Mouse (Mus musculus): ENCODE data around the gene Adgrv1. TPM values are rescaled to one million over a fixed set of nuclear protein-coding genes. Genes with fewer than 3 reads are reported as not detected.

The Adgrv1 gene
- polyA plus RNA-seq, 2 experiments: 0.08 to 0.24 TPM

DNA sequence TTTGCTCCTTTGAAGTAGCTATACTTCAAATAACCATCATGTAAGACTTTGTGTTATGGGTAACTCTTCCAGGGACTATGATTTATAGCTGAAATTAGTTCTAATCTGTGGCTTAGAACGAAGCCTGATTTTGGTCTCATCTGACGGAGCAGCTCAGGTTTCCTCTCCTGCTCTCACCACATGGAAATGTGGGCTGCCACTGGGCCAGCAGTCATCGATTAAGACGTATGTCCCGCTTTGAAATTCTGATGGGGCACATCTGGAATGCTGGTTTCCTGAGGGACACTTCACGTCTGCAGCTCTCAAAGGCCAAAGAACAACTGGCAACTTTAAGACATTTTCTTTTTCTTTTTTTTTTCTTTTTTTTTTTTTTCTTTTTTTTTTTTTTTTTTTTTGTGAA, 207.8 kb downstream of the Adgrv1 start:
- ATAC-seq (ENCODE audit: insufficient read depth): no peak
- TF ChIP-seq EP300 (IDR thresholded peaks at IDR 0.05; ENCODE audit: low read depth) (no peak), CTCF (IDR thresholded peaks at IDR 0.05; ENCODE audit: low read depth) (no peak)
- 50% methylated on average over 6 of the region's 6 CpGs for WGBS (ENCODE audit: insufficient replicate concordance)
- Histone ChIP-seq H3K36me3 (replicated peaks; ENCODE audit: control insufficient read depth, insufficient read depth, low read depth) (no peaks in the 10 kb centered on the region), H3K9ac (replicated peaks) (no peak overlapping the region), H3K4me2 (ENCODE audit: low read depth) (no peak overlapping the region), H3K4me1 (replicated peaks; ENCODE audit: control insufficient read depth in 2 of 2, insufficient read depth in 2 of 2, low read length in 1 of 2) (no peaks in the 10 kb centered on the region), H3K9me3 (ENCODE audit: control insufficient read depth, low read length) (no peaks in the 10 kb centered on the region), H3K27me3 (ENCODE audit: control insufficient read depth, insufficient read depth, low read length) (no peaks in the 10 kb centered on the region), H3K4me3 (ENCODE audit: insufficient read depth in 1 of 2, low read depth in 2 of 2, low read length in 2 of 2) (no peak overlapping the region), H3K27ac (no peak overlapping the region)
- DNase-seq (ENCODE audit: low read depth in 3 of 3, low spot score in 3 of 3): no peak

DNA sequence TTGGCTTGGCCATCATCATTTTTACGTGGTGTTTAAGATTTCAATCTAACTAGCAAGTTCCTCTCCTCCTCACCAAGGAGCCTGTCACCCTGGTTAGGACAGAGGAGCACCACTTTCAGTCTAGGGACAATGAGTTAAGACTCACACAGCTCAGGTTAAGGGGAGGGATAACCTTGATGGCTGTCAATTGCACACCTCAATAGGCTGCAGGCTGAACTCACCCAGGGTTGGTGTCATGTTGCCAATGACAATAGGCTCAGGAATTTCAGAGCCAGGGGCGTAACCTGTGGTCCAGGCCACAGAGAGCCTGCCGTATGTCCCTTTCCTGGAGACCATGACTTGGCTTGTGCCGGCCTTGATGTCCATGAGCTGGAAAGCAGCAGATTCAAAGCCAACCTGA, 209.0 kb downstream of the Adgrv1 start:
- H3K36me3 ChIP-seq (replicated peaks; ENCODE audit: control insufficient read depth, insufficient read depth, low read depth): no peaks in the 10 kb centered on the region
- no peaks in the 10 kb centered on the region for H3K27me3 ChIP-seq (ENCODE audit: control insufficient read depth, insufficient read depth, low read length)
- no peak overlapping the region for H3K27ac ChIP-seq
- ATAC-seq (ENCODE audit: insufficient read depth) (no peak), DNase-seq (ENCODE audit: low read depth in 3 of 3, low spot score in 3 of 3) (no peak)
- no peak overlapping the region for H3K4me3 ChIP-seq (ENCODE audit: insufficient read depth in 1 of 2, low read depth in 2 of 2, low read length in 2 of 2)
- no peak overlapping the region for H3K4me2 ChIP-seq (ENCODE audit: low read depth)
- H3K9me3 ChIP-seq (ENCODE audit: control insufficient read depth, low read length): no peaks in the 10 kb centered on the region
- TF ChIP-seq EP300 (IDR thresholded peaks at IDR 0.05; ENCODE audit: low read depth) (no peak), CTCF (IDR thresholded peaks at IDR 0.05; ENCODE audit: low read depth) (no peak)
- no peak overlapping the region for H3K9ac ChIP-seq (replicated peaks)
- 59% methylated on average over 4 of the region's 4 CpGs for WGBS (ENCODE audit: insufficient replicate concordance)
- no peaks in the 10 kb centered on the region for H3K4me1 ChIP-seq (replicated peaks; ENCODE audit: control insufficient read depth in 2 of 2, insufficient read depth in 2 of 2, low read length in 1 of 2)

DNA sequence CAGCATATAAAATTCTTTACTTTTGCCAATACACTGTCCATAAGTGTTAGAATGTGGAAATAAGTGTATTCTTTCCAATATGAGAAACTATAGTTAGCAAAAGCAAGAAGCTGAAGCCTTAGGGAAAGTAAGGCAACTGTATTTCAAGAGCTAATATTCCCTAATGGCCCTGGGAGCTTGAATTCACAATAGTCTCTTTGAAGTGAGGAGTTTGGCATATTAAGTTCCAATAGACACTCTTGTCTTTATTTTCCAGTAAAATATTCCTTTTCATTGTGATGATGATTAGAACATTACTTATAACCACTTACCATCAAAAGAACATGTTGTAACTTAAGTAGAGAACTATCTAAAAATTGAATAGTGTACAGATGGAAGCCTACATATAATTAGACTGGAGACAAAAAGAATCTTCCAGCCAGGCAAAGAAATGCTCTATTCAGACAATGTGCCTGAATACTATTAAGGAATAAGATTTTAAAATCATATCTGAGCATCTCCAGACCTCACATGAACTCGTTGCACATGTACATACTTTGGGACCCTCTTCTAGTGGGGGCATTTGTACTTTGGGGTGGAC, 225.0 kb downstream of the Adgrv1 start:
- no peak overlapping the region for H3K4me3 ChIP-seq (ENCODE audit: insufficient read depth in 1 of 2, low read depth in 2 of 2, low read length in 2 of 2)
- H3K4me2 ChIP-seq (ENCODE audit: low read depth): no peak overlapping the region
- no peak overlapping the region for H3K27ac ChIP-seq
- 61% methylated on average over 1 of the region's 1 CpGs for WGBS (ENCODE audit: insufficient replicate concordance)
- H3K9me3 ChIP-seq (ENCODE audit: control insufficient read depth, low read length): no peaks in the 10 kb centered on the region
- DNase-seq (ENCODE audit: low read depth in 3 of 3, low spot score in 3 of 3) (no peak), ATAC-seq (ENCODE audit: insufficient read depth) (no peak)
- no peaks in the 10 kb centered on the region for H3K27me3 ChIP-seq (ENCODE audit: control insufficient read depth, insufficient read depth, low read length)
- no peak overlapping the region for H3K9ac ChIP-seq (replicated peaks)
- no peaks in the 10 kb centered on the region for H3K36me3 ChIP-seq (replicated peaks; ENCODE audit: control insufficient read depth, insufficient read depth, low read depth)
- TF ChIP-seq EP300 (IDR thresholded peaks at IDR 0.05; ENCODE audit: low read depth) (no peak), CTCF (IDR thresholded peaks at IDR 0.05; ENCODE audit: low read depth) (no peak)
- no peaks in the 10 kb centered on the region for H3K4me1 ChIP-seq (replicated peaks; ENCODE audit: control insufficient read depth in 2 of 2, insufficient read depth in 2 of 2, low read length in 1 of 2)

DNA sequence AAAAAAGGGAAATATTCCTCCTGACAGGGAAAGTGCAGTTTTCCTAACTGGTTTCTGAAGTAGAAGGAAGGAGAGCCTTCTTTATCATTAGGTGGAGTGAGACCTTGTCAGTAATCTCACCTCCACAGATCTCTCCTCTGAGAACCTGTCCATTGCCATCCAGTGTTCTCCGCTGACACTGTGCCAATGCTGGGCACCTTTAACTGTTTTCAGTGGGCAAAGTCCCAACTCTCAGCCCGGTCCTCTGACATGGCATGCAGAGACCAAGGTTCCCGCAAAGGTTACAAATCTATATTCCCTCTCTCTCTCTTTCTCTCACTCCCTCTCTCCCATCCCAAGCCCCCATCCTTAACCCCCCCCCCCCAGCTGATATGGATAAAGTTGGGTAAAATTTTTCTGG, 230.1 kb downstream of the Adgrv1 start:
- Histone ChIP-seq H3K27me3 (ENCODE audit: control insufficient read depth, insufficient read depth, low read length) (no peaks in the 10 kb centered on the region), H3K4me2 (ENCODE audit: low read depth) (no peak overlapping the region), H3K9me3 (ENCODE audit: control insufficient read depth, low read length) (no peaks in the 10 kb centered on the region), H3K4me1 (replicated peaks; ENCODE audit: control insufficient read depth in 2 of 2, insufficient read depth in 2 of 2, low read length in 1 of 2) (no peaks in the 10 kb centered on the region), H3K36me3 (replicated peaks; ENCODE audit: control insufficient read depth, insufficient read depth, low read depth) (no peaks in the 10 kb centered on the region), H3K4me3 (ENCODE audit: insufficient read depth in 1 of 2, low read depth in 2 of 2, low read length in 2 of 2) (no peak overlapping the region), H3K27ac (no peak overlapping the region), H3K9ac (replicated peaks) (no peak overlapping the region)
- TF ChIP-seq EP300 (IDR thresholded peaks at IDR 0.05; ENCODE audit: low read depth) (no peak), CTCF (IDR thresholded peaks at IDR 0.05; ENCODE audit: low read depth) (no peak)
- ATAC-seq (ENCODE audit: insufficient read depth): no peak
- DNase-seq (ENCODE audit: low read depth in 3 of 3, low spot score in 3 of 3): no peak
- 74% methylated on average over 3 of the region's 3 CpGs for WGBS (ENCODE audit: insufficient replicate concordance)

DNA sequence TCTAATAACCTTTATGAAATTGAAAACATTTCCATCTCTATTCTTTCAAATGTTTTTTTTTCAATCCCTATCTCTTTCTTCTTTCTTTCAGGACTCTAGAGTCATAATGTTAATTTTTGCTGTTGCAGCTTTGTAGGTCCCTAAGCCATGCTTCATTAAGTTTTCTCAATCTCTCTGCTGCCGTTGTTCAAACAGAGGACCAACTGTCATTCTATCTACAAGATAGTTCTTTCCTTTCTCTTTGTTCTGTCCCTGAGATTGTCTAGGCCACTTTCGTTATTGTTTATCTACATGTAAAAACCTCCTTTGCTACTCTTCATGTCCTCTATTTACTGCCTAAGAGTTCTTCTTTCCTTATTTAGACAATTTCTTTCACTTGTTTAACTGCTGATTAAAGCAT, 230.8 kb downstream of the Adgrv1 start:
- no peak for ATAC-seq (ENCODE audit: insufficient read depth)
- no peak for DNase-seq (ENCODE audit: low read depth in 3 of 3, low spot score in 3 of 3)
- Histone ChIP-seq H3K27me3 (ENCODE audit: control insufficient read depth, insufficient read depth, low read length) (no peaks in the 10 kb centered on the region; the same call in 1 of the 2 replicates), H3K36me3 (replicated peaks; ENCODE audit: control insufficient read depth, insufficient read depth, low read depth) (no peaks in the 10 kb centered on the region), H3K4me1 (replicated peaks; ENCODE audit: control insufficient read depth in 2 of 2, insufficient read depth in 2 of 2, low read length in 1 of 2) (no peaks in the 10 kb centered on the region), H3K9ac (replicated peaks) (no peak overlapping the region), H3K9me3 (ENCODE audit: control insufficient read depth, low read length) (no peaks in the 10 kb centered on the region), H3K27ac (no peak overlapping the region), H3K4me2 (ENCODE audit: low read depth) (no peak overlapping the region), H3K4me3 (ENCODE audit: insufficient read depth in 1 of 2, low read depth in 2 of 2, low read length in 2 of 2) (no peak overlapping the region)
- TF ChIP-seq CTCF (IDR thresholded peaks at IDR 0.05; ENCODE audit: low read depth) (no peak), EP300 (IDR thresholded peaks at IDR 0.05; ENCODE audit: low read depth) (no peak)
- WGBS (ENCODE audit: insufficient replicate concordance): 47% methylated on average over 2 of the region's 2 CpGs
